Mouse (Mus musculus): ENCODE measurements around the gene 2310030G06Rik.

2310030G06Rik gene

GRCm38 (mm10) chr9:50704907-50705306 lies 41.4 kb downstream of the 2310030G06Rik start:
- DNase-seq (ENCODE audit: extremely low spot score, low read depth, low spot score): no peak

- DNase-seq (ENCODE audit: extremely low spot score, low read depth, low spot score): no peak
These were observed 45.2 kb downstream of the 2310030G06Rik start for GRCm38 (mm10) chr9:50700921-50701691.

- no peak for DNase-seq (ENCODE audit: extremely low spot score, low read depth, low spot score)
These were observed 47.6 kb downstream of the 2310030G06Rik start for GRCm38 (mm10) chr9:50698418-50699409.

DNA sequence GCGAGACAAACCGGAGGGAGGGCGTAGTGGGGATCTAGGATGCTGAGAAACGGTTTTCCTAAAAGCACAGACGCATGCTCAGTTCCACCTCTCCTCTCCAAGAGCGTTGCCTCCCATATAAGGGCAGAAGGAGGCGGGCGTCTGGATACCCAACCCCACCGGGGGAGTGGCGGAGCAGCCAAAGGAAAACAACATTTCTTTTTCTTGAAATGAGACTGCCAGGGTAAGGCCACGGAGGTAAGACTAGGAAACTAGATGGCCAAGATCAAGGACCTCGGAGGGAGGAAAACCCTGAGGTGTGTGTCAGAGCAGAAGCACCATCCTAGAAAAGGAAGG lies 48.7 kb downstream of the 2310030G06Rik start:
- DNase-seq (ENCODE audit: extremely low spot score, low read depth, low spot score): no peak

GRCm38 (mm10) chr9:50696851-50697705 lies 49.3 kb downstream of the 2310030G06Rik start:
- DNase-seq (ENCODE audit: extremely low spot score, low read depth, low spot score): no peak

DNA sequence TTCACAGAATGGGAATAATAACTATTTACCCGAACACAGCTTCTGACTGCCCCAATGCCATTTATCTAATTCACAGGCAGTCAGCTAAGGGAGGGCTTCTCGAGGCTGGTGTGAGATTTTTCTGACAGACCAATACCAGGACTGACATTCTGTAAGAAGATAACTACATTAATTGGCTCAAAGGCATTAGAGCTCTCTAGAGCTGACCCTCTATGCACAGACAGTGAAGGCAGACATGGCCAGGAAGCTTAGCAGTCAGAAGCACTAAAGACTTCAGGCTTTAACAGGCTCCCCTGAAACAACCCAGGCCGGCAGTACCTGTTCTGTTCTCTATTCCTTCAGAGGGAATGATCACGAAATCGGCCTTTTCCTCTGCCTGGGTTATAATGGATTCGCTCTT lies 51.2 kb downstream of the 2310030G06Rik start:
- no peak for DNase-seq (ENCODE audit: extremely low spot score, low read depth, low spot score)

DNA sequence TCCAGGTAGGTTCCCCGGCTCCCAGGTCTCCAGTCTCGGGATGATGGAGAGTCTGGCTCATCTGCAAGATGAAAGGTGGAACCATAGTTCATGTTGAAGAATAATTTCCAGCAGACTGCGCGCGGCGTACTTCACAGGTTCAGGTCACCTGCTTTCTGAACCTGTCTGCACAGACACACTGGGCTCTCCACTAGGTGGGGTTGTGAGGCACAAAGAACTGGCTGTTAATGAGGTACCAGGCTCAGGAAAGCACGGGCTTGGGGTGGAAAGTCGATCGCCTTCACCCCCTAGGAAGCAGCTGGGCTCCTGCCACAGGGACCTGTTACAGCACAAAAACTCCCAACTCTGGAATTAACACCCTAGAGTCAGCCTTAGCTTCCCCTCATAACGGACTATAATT lies 52.7 kb downstream of the 2310030G06Rik start:
- DNase-seq (ENCODE audit: extremely low spot score, low read depth, low spot score): peak; percentile 41

DNA sequence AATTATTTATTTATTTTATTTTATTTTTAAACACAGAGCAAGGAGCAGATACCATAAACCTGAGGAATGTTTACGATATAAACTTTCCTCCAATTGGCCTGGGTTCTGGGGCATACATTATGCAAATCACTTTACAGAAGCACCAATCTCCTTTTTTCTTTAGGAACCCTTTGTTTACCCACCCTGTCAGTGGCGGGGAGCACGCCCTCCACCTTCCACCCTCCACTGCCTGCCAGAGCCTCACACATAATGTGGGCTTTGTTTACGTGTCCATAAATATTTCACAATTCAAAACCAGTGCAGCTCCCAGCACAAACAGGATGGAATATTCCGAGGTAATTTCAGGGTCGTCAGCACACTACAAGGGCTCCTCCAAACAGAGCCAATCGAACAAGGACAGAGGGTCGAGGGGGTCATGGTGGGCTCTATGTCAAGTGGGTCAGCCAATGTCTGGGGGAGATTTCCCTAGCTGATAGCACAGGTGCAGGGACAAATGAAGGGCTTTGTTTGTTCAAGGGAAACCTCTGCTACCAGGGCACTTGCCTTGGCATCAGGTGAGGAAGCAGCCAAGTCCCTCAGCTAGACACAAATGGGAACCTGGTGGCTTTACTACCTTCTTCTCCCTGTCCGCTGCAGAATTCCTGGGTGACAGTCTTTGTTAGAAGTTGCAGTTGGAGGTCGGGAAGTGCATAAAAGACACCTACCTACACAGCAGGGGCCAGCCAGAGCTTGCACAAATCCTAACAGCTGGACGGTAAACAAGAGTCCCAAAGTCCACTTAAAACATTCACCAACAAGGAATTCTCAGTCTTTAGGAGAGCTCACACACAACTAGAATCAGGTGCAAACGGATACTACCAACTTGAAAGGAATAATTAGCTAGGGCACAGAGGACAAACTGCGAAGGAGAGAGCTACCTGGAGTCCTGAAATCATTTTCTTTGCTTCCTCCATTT lies 53.4 kb downstream of the 2310030G06Rik start:
- no peak for DNase-seq (ENCODE audit: extremely low spot score, low read depth, low spot score)
